Mouse (Mus musculus): ENCODE data around the gene Kars.

DNA sequence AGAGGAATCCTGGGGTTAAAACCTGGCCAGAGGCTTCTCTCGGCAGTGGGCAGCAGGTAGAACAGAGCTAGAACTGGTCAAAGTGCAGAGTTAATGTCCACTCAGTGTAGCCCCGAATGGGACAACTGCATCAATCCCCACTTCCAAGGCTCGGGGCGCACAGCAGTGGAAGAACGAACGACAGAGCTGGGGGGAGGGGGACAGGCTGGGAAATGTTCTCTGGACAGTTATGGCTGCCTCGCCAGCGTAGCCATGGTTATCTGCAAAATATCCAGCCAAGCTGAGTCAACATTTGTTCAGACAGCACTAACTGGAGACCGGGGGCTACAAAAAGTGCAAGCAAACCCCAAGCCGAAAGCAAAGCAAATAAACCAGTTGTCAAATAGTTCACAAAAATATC, 33.0 kb downstream of the Kars start:
- TF ChIP-seq CTCF (conservative IDR thresholded peaks at IDR 0.05; ENCODE audit: insufficient read depth, insufficient read length, low read depth, low read length) (no peak), POLR2A (IDR thresholded peaks at IDR 0.05; ENCODE audit: low read depth, low read length) (no peak)

Data from kidney, adult 2 months (tissue).